Mouse (Mus musculus) liver, adult 2 months (tissue): ENCODE measurements around the gene Ablim2.

Experiments
- CTCF ChIP-seq: fragments of 200-500 bp; IDR thresholded peaks from 2 replicates; pipeline ENCODE4 v1.5.1; 2011; ENCODE audit warnings: low read depth, low read length, control low read depth
- POLR2A ChIP-seq: fragments of 200-500 bp; IDR thresholded peaks from 2 replicates; pipeline ENCODE4 v1.6.1; 2011; ENCODE audit warnings: low read length, control low read depth; ENCODE audit not compliant: insufficient read depth; ENCODE audit errors: extremely low read depth

DNA sequence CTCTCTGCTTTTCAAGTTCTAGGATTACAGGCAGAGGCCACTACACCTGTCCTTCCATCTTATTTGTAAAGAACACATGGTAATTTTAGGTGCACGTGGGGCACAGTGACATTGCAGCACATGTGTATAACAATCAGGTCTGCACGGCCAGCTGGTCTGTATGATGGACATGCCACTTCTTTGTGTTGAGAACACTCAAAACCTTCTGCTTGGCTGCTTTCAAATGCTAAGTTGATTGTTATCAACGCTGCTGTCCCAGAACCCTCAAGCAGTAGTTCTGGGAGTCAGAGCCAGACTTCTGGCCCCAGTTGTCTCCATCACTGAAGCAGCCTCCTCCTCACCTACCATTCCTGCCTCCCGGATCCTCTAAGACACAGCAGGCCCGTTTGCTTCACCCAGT lies 159.0 kb downstream of the Ablim2 start:
- no peak for TF ChIP-seq CTCF
- TF ChIP-seq POLR2A = no peak
